In the genomic region with DNA sequence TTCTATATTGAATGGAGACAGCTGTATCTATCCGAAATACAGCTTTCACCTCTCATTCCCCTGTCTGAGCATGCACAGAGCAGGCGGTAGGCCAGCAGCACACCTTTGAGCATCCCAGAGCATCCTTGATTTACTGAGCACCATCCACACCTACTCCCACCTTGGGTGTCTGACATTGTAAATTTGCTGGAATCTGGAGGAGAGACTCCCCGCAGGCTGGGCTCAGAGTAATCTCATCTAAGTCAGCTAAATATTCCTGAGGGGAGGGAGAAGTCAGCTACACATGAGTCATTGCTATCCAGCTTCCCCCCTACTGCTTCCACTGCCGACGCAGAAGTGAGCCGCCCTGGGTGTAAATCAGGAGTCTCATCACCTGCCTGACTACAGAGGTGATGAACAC, we compare ENCODE assay signal across 19 mouse cellular contexts.
DNase-seq lines count a peak whose midpoint lies in the region; ATAC-seq lines count a peak whose summit lies in the region.
"Had no signal": no experiment of that assay in that cellular context is flagged by ENCODE, and none has a peak within 500 bp of the region (broad histone marks: within the 10 kb centered on the region; RNA-seq: fewer than 3 reads in every experiment).

No protein-coding gene starts in this region.

- H3K9me3 ChIP-seq in midbrain, embryonic 13.5 days = no peaks in the 10 kb centered on the region
- H3K9me3 ChIP-seq: forebrain, embryonic 12.5 days; G1E; limb, embryonic 13.5 days; liver, embryonic 15.5 days; midbrain, embryonic 10.5 days had no signal

- intact Hi-C loops in left cerebral cortex, postnatal 14 days (cut with DNase I) = no loop called here

- no peak overlapping the region for H3K27ac ChIP-seq in midbrain, embryonic 13.5 days
- H3K27ac ChIP-seq: forebrain, embryonic 12.5 days; hindbrain, embryonic 14.5 days; limb, embryonic 13.5 days; liver, embryonic 15.5 days; midbrain, embryonic 10.5 days had no signal

- H3K27me3 ChIP-seq in midbrain, embryonic 13.5 days = no peaks in the 10 kb centered on the region
- H3K27me3 ChIP-seq: forebrain, embryonic 12.5 days; limb, embryonic 13.5 days; liver, embryonic 15.5 days had no signal

- peak; percentile 36 for DNase-seq in layer of hippocampus, adult 11-12 months (ENCODE audit: low spot score)
- DNase-seq in layer of hippocampus, postnatal 10 days (ENCODE audit: low spot score in 2 of 2) = no peak
- peak; percentile 65 for DNase-seq in right cerebral cortex, postnatal 25 days
- DNase-seq in right cerebral cortex, postnatal 4 days = no peak
- DNase-seq in left cerebral cortex, postnatal 14 days (ENCODE audit: low spot score in 2 of 2) = peak; percentile 43 to 47
- no peak for DNase-seq in adrenal gland, postnatal 36 days
- DNase-seq: adrenal gland, adult 8-10 months; cerebellum, adult 8-10 months; heart, adult 18-20 months; kidney, adult 11 months; kidney, postnatal 36 days; thymus, postnatal 36 days had no signal

- H3K9ac ChIP-seq in midbrain, embryonic 13.5 days (replicated peaks) = no peak overlapping the region
- H3K9ac ChIP-seq: forebrain, embryonic 12.5 days; hindbrain, embryonic 14.5 days; limb, embryonic 13.5 days; liver, embryonic 15.5 days had no signal

- 75% methylated on average over 6 of the region's 6 CpGs for WGBS in midbrain, embryonic 13.5 days

- no peak overlapping the region for H3K4me2 ChIP-seq in midbrain, embryonic 13.5 days (replicated peaks)
- H3K4me2 ChIP-seq: forebrain, embryonic 12.5 days; hindbrain, embryonic 14.5 days; limb, embryonic 13.5 days; liver, embryonic 15.5 days had no signal

- H3K36me3 ChIP-seq in midbrain, embryonic 13.5 days = peaks cover 13% of the 10 kb centered on the region

- no peak overlapping the region for H3K4me3 ChIP-seq in midbrain, embryonic 13.5 days (replicated peaks)
- H3K4me3 ChIP-seq: forebrain, embryonic 12.5 days; limb, embryonic 13.5 days; liver, embryonic 15.5 days; midbrain, embryonic 10.5 days had no signal

- ATAC-seq in midbrain, embryonic 13.5 days = no peak

- no peaks in the 10 kb centered on the region for H3K4me1 ChIP-seq in midbrain, embryonic 13.5 days (replicated peaks)
- H3K4me1 ChIP-seq: liver, embryonic 15.5 days had no signal

Comparison
In these comparisons a context has a peak if more than half of its experiments do, and no peak if none do; other contexts are left out.
1. DNase-seq: peak in layer of hippocampus, adult 11-12 months (single experiment), right cerebral cortex, postnatal 25 days (single experiment) and left cerebral cortex, postnatal 14 days (2 of 2); none in layer of hippocampus, postnatal 10 days (0 of 2), right cerebral cortex, postnatal 4 days (single experiment) and adrenal gland, postnatal 36 days (0 of 2).